Mouse (Mus musculus) cerebellum, adult 2 months (tissue): ENCODE measurements at regions not wholly inside any gene's neighbourhood (a gene's known extent, or its start where the extent isn't known, plus 50 kb on each side); places are given as distances from the start of the nearest gene placed in this dataset.

ENCODE experiments used
- DNase-seq, 2 experiments: peaks; one replicate each; pipeline ENCODE4 v3.0.0; 2021
- H3K27ac ChIP-seq: fragments of 200-500 bp; 2 replicates; pipeline ENCODE4 v1.5.1; 2012; ENCODE audit warnings: low read length, control low read depth, inconsistent platforms; ENCODE audit not compliant: insufficient read depth
- H3K27me3 ChIP-seq: fragments of 200-500 bp; 2 replicates; pipeline ENCODE4 v1.6.1; 2012; ENCODE audit warnings: inconsistent platforms, mild to moderate bottlenecking, low read length, moderate library complexity; ENCODE audit not compliant: control insufficient read depth, insufficient read depth
- H3K4me1 ChIP-seq: fragments of 200-500 bp; 2 replicates; pipeline ENCODE4 v1.6.1; 2011; ENCODE audit warnings: low read length; ENCODE audit not compliant: control insufficient read depth, insufficient read depth
- H3K4me3 ChIP-seq: fragments of 200-500 bp; replicated peaks from 2 replicates; pipeline ENCODE3; 2011; ENCODE audit warnings: mild to moderate bottlenecking, low read depth, low read length, control low read depth; ENCODE audit not compliant: insufficient read depth
- CTCF ChIP-seq: fragments of 200-500 bp; IDR thresholded peaks from 2 replicates; pipeline ENCODE4 v1.5.1; 2011; ENCODE audit warnings: low read depth, mild to moderate bottlenecking, control low read depth, low read length, moderate library complexity, borderline replicate concordance; ENCODE audit not compliant: insufficient read depth
- POLR2A ChIP-seq: fragments of 200-500 bp; IDR thresholded peaks from 2 replicates; pipeline ENCODE4 v1.6.1; 2011; ENCODE audit warnings: low read length, control low read depth, borderline replicate concordance; ENCODE audit not compliant: insufficient read depth
- WGBS: fragments of 180-500 bp; shearing (Covaris S2); methylation state at CpG from one replicate; pipeline ENCODE4 v1.1.7; 2018; 5-methylcytosine and 5-hydroxymethylcytosine counted together

GRCm38 (mm10) chr4:148723208-148723607 is 80.1 kb downstream of the Gm572 start:
- Histone ChIP-seq H3K27ac (no peak overlapping the region), H3K4me1 (no peaks in the 10 kb centered on the region; the same call in 1 of the 2 replicates), H3K27me3 (no peaks in the 10 kb centered on the region; the same call in 1 of the 2 replicates), H3K4me3 (no peak overlapping the region)
- 76% methylated on average over 9 of the region's 9 CpGs for WGBS
- DNase-seq = no peak
- TF ChIP-seq POLR2A (no peak), CTCF (no peak)

- Histone ChIP-seq H3K27me3 (no peaks in the 10 kb centered on the region; the same call in 1 of the 2 replicates), H3K4me1 (no peaks in the 10 kb centered on the region; the same call in 1 of the 2 replicates), H3K4me3 (no peak overlapping the region), H3K27ac (no peak overlapping the region)
- TF ChIP-seq CTCF (no peak), POLR2A (no peak)
- 10% methylated on average over 39 of the region's 39 CpGs for WGBS
- no peak for DNase-seq
These were observed 80.1 kb upstream of the Casz1 start for GRCm38 (mm10) chr4:148723934-148724719.

GRCm38 (mm10) chr4:148728800-148729199 is 75.4 kb upstream of the Casz1 start:
- TF ChIP-seq CTCF (no peak), POLR2A (no peak)
- H3K4me1 ChIP-seq = no peaks in the 10 kb centered on the region
- WGBS = 94% methylated on average over 5 of the region's 5 CpGs
- H3K27me3 ChIP-seq = no peaks in the 10 kb centered on the region; the same call in 1 of the 2 replicates
- no peak for DNase-seq
- H3K27ac ChIP-seq = no peak overlapping the region
- H3K4me3 ChIP-seq = no peak overlapping the region

GRCm38 (mm10) chr4:148731586-148731985 is 72.6 kb upstream of the Casz1 start:
- DNase-seq = no peak
- Histone ChIP-seq H3K4me3 (no peak overlapping the region), H3K27ac (no peak overlapping the region), H3K4me1 (no peaks in the 10 kb centered on the region), H3K27me3 (no peaks in the 10 kb centered on the region)
- WGBS = 54% methylated on average over 3 of the region's 3 CpGs
- no peak for TF ChIP-seq CTCF
- no peak for TF ChIP-seq POLR2A

- TF ChIP-seq CTCF = no peak
- TF ChIP-seq POLR2A = no peak
- Histone ChIP-seq H3K27ac (no peak overlapping the region), H3K27me3 (no peaks in the 10 kb centered on the region), H3K4me3 (no peak overlapping the region), H3K4me1 (no peaks in the 10 kb centered on the region)
- DNase-seq = no peak
- WGBS = 76% methylated on average over 9 of the region's 9 CpGs
These were observed 70.2 kb upstream of the Casz1 start for GRCm38 (mm10) chr4:148734061-148734460.

GRCm38 (mm10) chr4:148734547-148734946 is 69.7 kb upstream of the Casz1 start:
- DNase-seq = no peak
- Histone ChIP-seq H3K27me3 (no peaks in the 10 kb centered on the region), H3K4me3 (no peak overlapping the region), H3K4me1 (no peaks in the 10 kb centered on the region), H3K27ac (no peak overlapping the region)
- 60% methylated on average over 12 of the region's 12 CpGs for WGBS
- TF ChIP-seq POLR2A (no peak), CTCF (no peak)

- H3K4me1 ChIP-seq = no peaks in the 10 kb centered on the region; the same call in 1 of the 2 replicates
- H3K27ac ChIP-seq = no peak overlapping the region
- no peaks in the 10 kb centered on the region; the same call in 1 of the 2 replicates for H3K27me3 ChIP-seq
- no peak for DNase-seq
- TF ChIP-seq POLR2A = no peak
- TF ChIP-seq CTCF = no peak
- 42% methylated on average over 13 of the region's 13 CpGs for WGBS
- no peak overlapping the region for H3K4me3 ChIP-seq
These were observed 65.4 kb upstream of the Casz1 start for GRCm38 (mm10) chr4:148738601-148739530.

GRCm38 (mm10) chr4:148742549-148743413 is 61.4 kb upstream of the Casz1 start:
- Histone ChIP-seq H3K4me3 (peak overlapping the region; percentile 36), H3K4me1 (no peaks in the 10 kb centered on the region; the same call in 1 of the 2 replicates), H3K27ac (no peak overlapping the region), H3K27me3 (no peaks in the 10 kb centered on the region; the same call in 1 of the 2 replicates)
- DNase-seq = peak; percentile 60 to 76
- TF ChIP-seq POLR2A = no peak
- peak; percentile 74 for TF ChIP-seq CTCF
- 6% methylated on average over 63 of the region's 65 CpGs for WGBS
